Mouse (Mus musculus) thymus, adult 18-20 months (tissue): Measurements from ENCODE around the gene Psat1.

ENCODE experiments used
- DNase-seq, 2 experiments: peaks; one replicate each; pipeline ENCODE4 v3.0.0; 2022; ENCODE audit warnings: mixed read lengths in 2 of 2

Gene Psat1

DNA sequence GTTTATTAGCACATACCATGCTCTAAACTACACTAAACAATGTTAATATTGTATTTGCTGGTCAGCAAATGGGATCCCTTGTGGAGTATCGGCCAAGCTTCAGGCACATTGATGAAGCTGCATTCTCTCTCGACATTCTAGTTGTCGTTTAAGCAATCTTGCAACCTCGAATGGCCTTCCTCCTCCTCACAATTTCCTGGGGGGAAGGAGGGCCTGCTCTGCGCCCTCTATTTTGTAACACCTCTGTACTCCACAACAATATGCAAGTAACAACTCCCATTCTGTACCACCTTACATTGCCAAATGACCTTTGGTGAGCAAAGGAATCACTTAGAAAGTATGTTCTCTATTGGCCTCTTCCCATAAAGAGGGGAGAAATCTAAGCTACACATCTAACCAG is 91.8 kb downstream of the Psat1 start:
- no peak for DNase-seq
